14 mouse cellular contexts compared by ENCODE assay signal in the genomic region with DNA sequence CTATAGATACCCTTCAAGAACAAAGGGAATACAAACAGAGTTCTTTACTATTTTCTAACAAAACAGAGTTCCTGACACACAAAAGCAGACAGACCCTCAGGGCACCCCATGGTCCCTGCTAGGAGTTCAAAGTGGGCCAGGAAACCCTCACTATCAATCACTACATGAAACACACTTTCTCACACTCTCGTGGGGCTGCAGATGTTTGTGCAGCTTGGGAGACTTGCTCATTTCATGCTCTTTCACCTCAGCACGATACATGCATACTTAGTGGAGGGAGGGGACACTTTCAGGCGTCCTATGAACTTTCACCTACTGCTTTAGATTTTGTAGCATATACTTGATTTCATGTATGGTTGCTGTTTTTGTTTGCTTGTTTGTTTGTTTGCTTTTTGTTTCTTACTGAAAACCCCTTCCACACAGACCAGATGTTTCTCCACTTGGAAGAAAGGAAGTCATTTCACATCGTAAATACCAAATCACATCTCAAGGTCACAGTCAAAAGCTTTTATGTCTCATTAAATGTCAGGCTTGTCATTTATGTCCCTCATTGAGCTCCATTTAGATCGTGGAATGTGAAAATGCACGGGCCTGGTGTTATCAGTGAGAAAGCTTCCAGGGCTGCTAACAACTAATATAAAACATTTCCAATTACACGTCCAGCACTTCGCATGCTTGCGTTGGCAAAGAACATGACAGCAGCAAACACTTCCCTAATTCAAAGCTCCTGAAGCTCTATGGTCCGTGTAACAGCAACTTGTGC.
DNase-seq lines count a peak whose midpoint lies in the region; ATAC-seq lines count a peak whose summit lies in the region.
"Had no signal": no experiment of that assay in that cellular context is flagged by ENCODE, and none has a peak within 500 bp of the region (broad histone marks: within the 10 kb centered on the region; RNA-seq: fewer than 3 reads in every experiment).

No protein-coding gene starts in this region.

- no peak overlapping the region for H3K4me2 ChIP-seq in heart, embryonic 11.5 days
- 0 out of 2 replicates have a peak overlapping the region, but pooled peaks have one; percentile 3 for H3K4me2 ChIP-seq in kidney, embryonic 16.5 days (replicated peaks; ENCODE audit: low read depth, low read length)
- H3K4me2 ChIP-seq: hindbrain, embryonic 14.5 days; limb, embryonic 15.5 days had no signal

- peak; percentile 74 for DNase-seq in heart, adult 11 months
- DNase-seq in kidney, adult 18-20 months = no peak
- peak; percentile 51 for DNase-seq in embryo, embryonic 11 days
- peak; percentile 72 for DNase-seq in mesoderm, embryonic 11.5 days (ENCODE audit: low read depth, low spot score)
- DNase-seq in right cerebral cortex, postnatal 14 days = no peak
- no peak for DNase-seq in adrenal gland, postnatal 14 days
- DNase-seq: adrenal gland, postnatal 25 days; lung, adult 2 months; thymus, adult 2 months had no signal

- H3K27ac ChIP-seq in heart, embryonic 11.5 days (ENCODE audit: low read depth, low read length) = no peak overlapping the region
- peak overlapping the region; percentile 38; the same call in 1 of the 2 replicates for H3K27ac ChIP-seq in kidney, embryonic 16.5 days (ENCODE audit: low read length)
- H3K27ac ChIP-seq: hindbrain, embryonic 14.5 days; limb, embryonic 15.5 days had no signal

- H3K4me1 ChIP-seq in heart, embryonic 11.5 days (ENCODE audit: control insufficient read depth, insufficient read depth, low read length) = 0 out of 2 replicates have a peak, but pooled peaks cover 7% of the 10 kb centered on the region
- H3K4me1 ChIP-seq in kidney, embryonic 16.5 days (ENCODE audit: insufficient read depth, low read length) = peaks cover 11% of the 10 kb centered on the region; the same call in 1 of the 2 replicates
- H3K4me1 ChIP-seq: limb, embryonic 15.5 days; megakaryocyte, embryonic 14.5 days had no signal

- no peaks in the 10 kb centered on the region for H3K9me3 ChIP-seq in heart, embryonic 11.5 days (replicated peaks; ENCODE audit: control insufficient read depth, low read length)
- H3K9me3 ChIP-seq in kidney, embryonic 16.5 days (ENCODE audit: low read length) = no peaks in the 10 kb centered on the region
- H3K9me3 ChIP-seq: limb, embryonic 15.5 days; megakaryocyte, embryonic 14.5 days had no signal

- 52% methylated on average over 10 of the region's 10 CpGs for whole genome bisulfite sequencing in heart, embryonic 11.5 days (ENCODE audit: insufficient replicate concordance)
- 19% methylated on average over 10 of the region's 10 CpGs for WGBS in kidney, embryonic 16.5 days

- no peaks in the 10 kb centered on the region for H3K27me3 ChIP-seq in heart, embryonic 11.5 days (ENCODE audit: control insufficient read depth, insufficient read depth, low read length)
- H3K27me3 ChIP-seq in kidney, embryonic 16.5 days (ENCODE audit: insufficient read depth, low read length) = no peaks in the 10 kb centered on the region
- H3K27me3 ChIP-seq: limb, embryonic 15.5 days; megakaryocyte, embryonic 14.5 days had no signal

- H3K9ac ChIP-seq in heart, embryonic 11.5 days (ENCODE audit: low read depth, low read length) = no peak overlapping the region
- no peak overlapping the region for H3K9ac ChIP-seq in kidney, embryonic 16.5 days (replicated peaks; ENCODE audit: low read length)
- H3K9ac ChIP-seq: hindbrain, embryonic 14.5 days; limb, embryonic 15.5 days had no signal

- no peak for ATAC-seq in heart, embryonic 11.5 days (replicated peaks; ENCODE audit: insufficient number of reproducible peaks, low FRiP score, low TSS enrichment)
- ATAC-seq in kidney, embryonic 16.5 days (ENCODE audit: low FRiP score, low TSS enrichment) = peak; percentile 61

- H3K4me3 ChIP-seq in heart, embryonic 11.5 days (ENCODE audit: low read depth, low read length) = no peak overlapping the region
- H3K4me3 ChIP-seq in kidney, embryonic 16.5 days (ENCODE audit: low read length) = no peak overlapping the region
- H3K4me3 ChIP-seq: limb, embryonic 15.5 days; megakaryocyte, embryonic 14.5 days had no signal

- H3K36me3 ChIP-seq in heart, embryonic 11.5 days (ENCODE audit: control insufficient read depth, insufficient read depth, low read length) = no peaks in the 10 kb centered on the region
- H3K36me3 ChIP-seq in kidney, embryonic 16.5 days (ENCODE audit: insufficient read depth, low read length) = no peaks in the 10 kb centered on the region
- H3K36me3 ChIP-seq: limb, embryonic 15.5 days had no signal

Comparison
In these comparisons a context has a peak if more than half of its experiments do, and no peak if none do; other contexts are left out.
1. DNase-seq: peak in heart, adult 11 months (single experiment), embryo, embryonic 11 days (single experiment) and mesoderm, embryonic 11.5 days (single experiment); none in kidney, adult 18-20 months (single experiment), right cerebral cortex, postnatal 14 days (single experiment) and adrenal gland, postnatal 14 days (single experiment).